Mouse (Mus musculus) embryo, embryonic 9.5 days (tissue): ENCODE data around the gene 1700029H14Rik.

Experiments
- DNase-seq: peaks from one replicate; pipeline ENCODE4 v3.0.0-alpha.2; 2017; ENCODE audit errors: extremely low spot score

1700029H14Rik gene

DNA sequence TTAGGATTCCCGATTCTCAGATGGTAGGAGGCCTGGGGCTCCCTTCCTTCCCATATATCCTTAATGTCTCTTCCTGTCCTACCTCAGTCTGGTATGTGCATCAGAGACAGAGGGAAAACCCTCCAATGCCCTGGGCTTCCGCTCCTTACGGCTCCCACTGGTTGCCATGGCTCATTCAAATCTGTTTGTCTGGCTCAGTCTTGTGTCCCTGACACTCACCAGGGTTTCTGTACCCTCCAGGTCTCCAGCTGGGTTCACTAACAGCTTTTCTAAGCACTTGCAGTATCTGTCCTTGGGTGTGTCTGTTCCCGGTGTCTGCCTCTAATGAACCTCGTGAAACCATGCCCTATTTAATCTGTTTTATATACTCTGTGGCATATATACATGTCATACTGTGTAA lies 20.7 kb downstream of the 1700029H14Rik start:
- DNase-seq, result no peak

DNA sequence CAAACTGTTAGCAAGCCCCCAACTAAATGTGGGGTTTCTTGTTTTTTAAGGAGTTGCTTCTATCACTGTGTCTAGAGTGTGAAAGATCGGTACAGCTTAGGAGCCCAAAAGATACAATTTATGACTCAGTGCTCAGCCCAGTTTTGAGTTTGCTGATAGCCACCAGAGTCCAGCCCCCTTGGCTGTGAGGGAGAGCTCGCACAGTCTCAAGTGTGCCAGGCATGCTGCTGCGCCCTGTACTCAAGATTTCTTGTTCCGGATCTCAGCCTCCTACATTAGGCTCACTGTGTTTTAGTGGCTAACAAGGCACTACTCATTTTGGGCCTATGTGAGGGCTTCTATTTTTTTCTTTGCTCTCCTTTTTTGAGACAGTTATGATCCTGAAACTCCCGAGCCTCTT lies 22.1 kb downstream of the 1700029H14Rik start:
- DNase-seq, result no peak

- no peak for DNase-seq
Observed at GRCm38 (mm10) chr8:13538821-13539220, 23.4 kb downstream of the 1700029H14Rik start.

GRCm38 (mm10) chr8:13537102-13537501 lies 25.2 kb downstream of the 1700029H14Rik start:
- DNase-seq, result no peak

- no peak for DNase-seq
Observed at GRCm38 (mm10) chr8:13533123-13533522, 29.1 kb downstream of the 1700029H14Rik start.

GRCm38 (mm10) chr8:13531602-13532171 lies 30.6 kb downstream of the 1700029H14Rik start:
- DNase-seq, result no peak

DNA sequence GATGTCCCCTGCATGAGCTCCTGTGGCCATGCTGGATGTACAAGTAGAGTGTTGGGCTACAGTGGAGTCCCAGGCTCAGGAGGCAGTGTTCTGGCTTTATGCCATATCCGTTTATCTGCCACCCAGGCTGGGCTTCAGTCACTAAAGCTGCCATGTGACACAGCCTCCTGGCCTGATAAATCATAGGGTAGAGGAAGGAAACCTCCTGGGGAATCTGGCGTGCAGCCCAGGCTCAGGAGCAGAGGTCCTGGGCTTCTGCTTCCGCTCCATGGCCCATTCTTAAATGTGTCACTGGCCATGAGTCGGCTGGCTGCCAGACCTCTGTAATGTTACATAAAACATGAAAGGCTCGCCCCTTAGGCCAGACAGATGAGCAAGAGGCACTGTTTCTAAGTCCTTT lies 31.3 kb downstream of the 1700029H14Rik start:
- no peak for DNase-seq

DNA sequence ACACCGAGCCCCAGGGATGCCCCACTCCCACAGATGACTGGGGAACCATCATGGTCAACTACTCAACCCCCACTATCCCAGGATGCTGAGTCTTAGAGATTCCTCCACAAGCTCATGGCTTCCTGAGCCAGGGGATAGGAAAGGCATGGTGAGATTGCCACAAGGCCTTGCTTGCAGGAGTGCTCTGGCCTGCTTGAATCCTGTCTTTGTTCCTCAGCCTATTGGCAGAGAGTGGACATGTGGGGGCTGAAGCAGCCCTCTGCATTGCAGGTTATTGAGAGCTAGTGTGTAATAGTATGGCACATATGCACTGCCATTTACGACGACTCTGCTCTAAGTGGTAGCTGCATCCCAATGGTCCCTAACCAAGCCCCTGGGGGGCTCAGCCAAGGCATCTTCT lies 31.9 kb downstream of the 1700029H14Rik start:
- DNase-seq, result no peak

GRCm38 (mm10) chr8:13529891-13530316 lies 32.4 kb downstream of the 1700029H14Rik start:
- no peak for DNase-seq

GRCm38 (mm10) chr8:13529011-13529840 lies 33.0 kb downstream of the 1700029H14Rik start:
- DNase-seq, result no peak

- DNase-seq, result no peak
Observed at GRCm38 (mm10) chr8:13521392-13521791, 40.9 kb downstream of the 1700029H14Rik start.

- DNase-seq, result no peak
Observed at GRCm38 (mm10) chr8:13520349-13520748, 41.9 kb downstream of the 1700029H14Rik start.

GRCm38 (mm10) chr8:13519503-13519902 lies 42.8 kb downstream of the 1700029H14Rik start:
- DNase-seq, result no peak

DNA sequence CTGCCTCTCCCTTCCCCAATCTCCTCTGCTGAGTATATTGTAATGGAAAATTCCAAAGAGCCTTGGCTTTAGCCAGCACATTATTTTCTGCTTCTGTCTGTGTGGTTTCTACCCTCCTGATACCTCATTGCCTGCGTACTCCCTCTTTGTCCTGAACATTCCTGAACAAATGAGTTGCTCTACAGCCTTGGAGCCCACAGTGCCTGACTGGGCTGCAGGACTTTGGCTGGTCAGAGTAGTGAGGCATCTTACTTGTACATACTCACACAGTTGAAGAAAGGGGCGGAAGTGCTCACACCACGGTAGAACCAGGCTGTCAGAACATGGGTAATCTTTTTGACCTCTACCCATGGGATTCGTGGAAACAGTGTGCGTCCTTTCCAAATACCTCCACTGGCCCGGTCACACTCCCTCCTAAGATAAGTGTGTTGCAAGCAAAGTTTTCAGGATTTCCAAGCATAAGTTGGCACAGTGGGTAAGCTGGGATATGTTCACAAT lies 44.9 kb downstream of the 1700029H14Rik start:
- DNase-seq, result no peak

GRCm38 (mm10) chr8:13516728-13517127 lies 45.5 kb downstream of the 1700029H14Rik start:
- DNase-seq, result no peak

GRCm38 (mm10) chr8:13516011-13516442 lies 46.2 kb downstream of the 1700029H14Rik start:
- no peak for DNase-seq

GRCm38 (mm10) chr8:13513556-13514370 lies 48.5 kb downstream of the 1700029H14Rik start:
- no peak for DNase-seq

DNA sequence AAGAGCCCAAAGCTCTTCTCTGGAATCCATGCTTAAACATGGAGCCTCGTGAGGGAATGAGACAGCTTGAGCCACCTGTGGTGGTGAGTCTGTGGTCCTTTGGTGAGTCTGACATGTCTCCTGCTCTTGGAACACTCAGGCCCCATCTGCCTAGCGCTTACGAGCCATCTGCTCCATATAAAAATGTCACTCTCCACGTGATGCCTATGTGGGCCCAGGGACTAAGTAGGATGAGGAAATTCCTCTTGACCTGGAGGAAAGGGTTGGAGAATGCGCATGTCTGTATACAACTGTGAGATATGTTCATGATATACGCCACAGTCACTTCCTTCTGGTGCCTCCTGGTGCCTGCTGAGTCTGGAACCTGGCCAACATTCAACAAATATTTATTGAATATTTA lies 49.6 kb downstream of the 1700029H14Rik start:
- DNase-seq, result no peak

GRCm38 (mm10) chr8:13512016-13512415 lies 50.2 kb downstream of the 1700029H14Rik start:
- DNase-seq, result no peak

DNA sequence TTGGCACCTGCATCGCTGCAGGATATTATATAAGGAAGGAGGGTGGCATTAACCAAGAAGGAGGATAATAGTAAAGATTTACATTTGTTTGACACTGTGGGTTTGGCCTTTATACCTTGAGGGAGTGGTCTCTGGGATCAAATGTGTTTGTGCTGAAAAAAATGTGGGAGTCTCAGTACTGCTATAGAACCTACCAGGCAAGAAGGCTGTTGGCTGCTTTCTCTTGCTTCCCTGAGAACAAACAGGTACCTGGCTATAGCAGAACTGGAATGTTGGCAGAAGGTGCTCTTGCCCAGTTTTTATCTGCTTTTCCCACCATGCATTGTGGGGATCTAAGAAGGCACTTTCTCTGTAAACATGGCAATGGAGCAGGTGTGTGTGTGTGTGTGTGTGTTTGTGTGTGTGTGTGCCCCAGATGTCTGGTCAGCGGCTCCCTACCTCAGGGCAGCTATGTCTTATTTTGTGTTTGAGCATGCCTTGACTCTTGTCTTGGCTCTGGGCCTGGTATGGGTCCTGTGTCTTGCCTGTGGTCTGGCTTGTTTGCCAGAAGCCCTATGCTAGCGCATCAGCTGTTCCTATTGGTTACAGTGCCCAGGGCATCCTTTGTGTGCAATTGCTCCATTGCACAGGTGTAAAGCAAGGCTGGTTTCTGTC lies 54.9 kb downstream of the 1700029H14Rik start:
- no peak for DNase-seq

GRCm38 (mm10) chr8:13506849-13507248 lies 55.4 kb downstream of the 1700029H14Rik start:
- no peak for DNase-seq
